Mouse (Mus musculus): ENCODE measurements at regions not wholly inside any gene's neighbourhood (a gene's known extent, or its start where the extent isn't known, plus 50 kb on each side); places are given as distances from the start of the nearest gene placed in this dataset.

- no peak overlapping the region for H3K27ac ChIP-seq (ENCODE audit: insufficient read depth, low read depth)
- dilution Hi-C loops (cut with MboI; ENCODE audit: extremely low pct_ligation_motif_present, extremely low pct_unique_long_range_greater_than_20kb, low sequenced_read_pairs), result no loop called here
- H3K4me3 ChIP-seq (replicated peaks in 1 of 3; ENCODE audit: low read depth in 2 of 3, low read length in 2 of 3, poor library complexity in 1 of 3), result no peak overlapping the region
- in situ Hi-C loops (cut with MboI; ENCODE audit: low pct_ligation_motif_present, low pct_unique_long_range_greater_than_20kb, low sequenced_read_pairs), result no loop called here
- no peak overlapping the region for H3K9ac ChIP-seq (ENCODE audit: insufficient read depth, low read depth)
- H3K4me2 ChIP-seq (ENCODE audit: insufficient read depth, low read depth, poor library complexity, severe bottlenecking), result no peak overlapping the region
- no peaks in the 10 kb centered on the region for H3K27me3 ChIP-seq (replicated peaks)
- H3K36me3 ChIP-seq (replicated peaks in 1 of 2; ENCODE audit: control insufficient read depth in 1 of 2, insufficient read depth in 1 of 2, low read length in 1 of 2), result no peaks in the 10 kb centered on the region
- H3K79me2 ChIP-seq (replicated peaks; ENCODE audit: control insufficient read depth, extremely low read depth, insufficient read depth, poor library complexity, severe bottlenecking), result no peaks in the 10 kb centered on the region
- DNase-seq (ENCODE audit: extremely low read depth), result no peak
- H3K4me1 ChIP-seq (ENCODE audit: control insufficient read depth in 1 of 2, insufficient read depth in 2 of 2), result no peaks in the 10 kb centered on the region
- TF ChIP-seq NELFE (IDR thresholded peaks at IDR 0.05; ENCODE audit: low read depth, low read length), result no peak
- no peak for TF ChIP-seq MAX (IDR thresholded peaks at IDR 0.05; ENCODE audit: low read length)
- TF ChIP-seq USF2 (conservative IDR thresholded peaks at IDR 0.05; ENCODE audit: low read depth, low read length), result no peak
- no peak for TF ChIP-seq MAFK (IDR thresholded peaks at IDR 0.05; ENCODE audit: insufficient replicate concordance, low read length)
- TF ChIP-seq ZC3H11A (IDR thresholded peaks at IDR 0.05; ENCODE audit: low read depth, low read length), result no peak
- TF ChIP-seq TCF12 (IDR thresholded peaks at IDR 0.05; ENCODE audit: low read depth, low read length), result no peak
- TF ChIP-seq ZKSCAN1 (IDR thresholded peaks at IDR 0.05; ENCODE audit: borderline replicate concordance, low read depth, low read length), result no peak
- TF ChIP-seq RAD21 (IDR thresholded peaks at IDR 0.05; ENCODE audit: low read depth, low read length), result no peak
- no peak for TF ChIP-seq RCOR1 (conservative IDR thresholded peaks at IDR 0.05; ENCODE audit: low read depth, low read length)
- no peak for TF ChIP-seq CTCF (conservative IDR thresholded peaks at IDR 0.05 in 1 of 2, IDR thresholded peaks at IDR 0.05 in 1 of 2; ENCODE audit: low read depth in 2 of 2, low read length in 2 of 2)
- no peak for TF ChIP-seq SIN3A (IDR thresholded peaks at IDR 0.05; ENCODE audit: low read length)
- H3K9me3 ChIP-seq (replicated peaks; ENCODE audit: low read length), result no peaks in the 10 kb centered on the region
Measured at GRCm38 (mm10) chr12:9430656-9431055, 139.3 kb upstream of the Osr1 start.

- H3K4me3 ChIP-seq (replicated peaks in 1 of 3; ENCODE audit: low read depth in 2 of 3, low read length in 2 of 3, poor library complexity in 1 of 3), result no peak overlapping the region
- H3K9ac ChIP-seq (ENCODE audit: insufficient read depth, low read depth), result no peak overlapping the region
- in situ Hi-C loops (cut with MboI; ENCODE audit: low pct_ligation_motif_present, low pct_unique_long_range_greater_than_20kb, low sequenced_read_pairs), result no loop called here
- no peaks in the 10 kb centered on the region for H3K36me3 ChIP-seq (replicated peaks in 1 of 2; ENCODE audit: control insufficient read depth in 1 of 2, insufficient read depth in 1 of 2, low read length in 1 of 2)
- no peak for DNase-seq (ENCODE audit: extremely low read depth)
- H3K4me2 ChIP-seq (ENCODE audit: insufficient read depth, low read depth, poor library complexity, severe bottlenecking), result peak overlapping the region; percentile 29
- dilution Hi-C loops (cut with MboI; ENCODE audit: extremely low pct_ligation_motif_present, extremely low pct_unique_long_range_greater_than_20kb, low sequenced_read_pairs), result no loop called here
- H3K27ac ChIP-seq (ENCODE audit: insufficient read depth, low read depth), result no peak overlapping the region
- no peaks in the 10 kb centered on the region for H3K9me3 ChIP-seq (replicated peaks; ENCODE audit: low read length)
- no peaks in the 10 kb centered on the region for H3K27me3 ChIP-seq (replicated peaks)
- no peaks in the 10 kb centered on the region for H3K79me2 ChIP-seq (replicated peaks; ENCODE audit: control insufficient read depth, extremely low read depth, insufficient read depth, poor library complexity, severe bottlenecking)
- TF ChIP-seq TBP (conservative IDR thresholded peaks at IDR 0.05; ENCODE audit: low read depth, low read length) (no peak), USF1 (IDR thresholded peaks at IDR 0.05; ENCODE audit: low read depth, low read length) (no peak)
- no peaks in the 10 kb centered on the region for H3K4me1 ChIP-seq (ENCODE audit: control insufficient read depth in 1 of 2, insufficient read depth in 2 of 2)
Measured at GRCm38 (mm10) chr12:9438575-9439161, 131.2 kb upstream of the Osr1 start.

GRCm38 (mm10) chr12:9450620-9451019 lies 119.3 kb upstream of the Osr1 start:
- Histone ChIP-seq H3K4me1 (ENCODE audit: control insufficient read depth in 1 of 2, insufficient read depth in 2 of 2) (no peaks in the 10 kb centered on the region), H3K4me2 (ENCODE audit: insufficient read depth, low read depth, poor library complexity, severe bottlenecking) (no peak overlapping the region), H3K4me3 (replicated peaks in 1 of 3; ENCODE audit: low read depth in 2 of 3, low read length in 2 of 3, poor library complexity in 1 of 3) (no peak overlapping the region), H3K27ac (ENCODE audit: insufficient read depth, low read depth) (no peak overlapping the region), H3K27me3 (replicated peaks) (no peaks in the 10 kb centered on the region), H3K79me2 (replicated peaks; ENCODE audit: control insufficient read depth, extremely low read depth, insufficient read depth, poor library complexity, severe bottlenecking) (no peaks in the 10 kb centered on the region), H3K9me3 (replicated peaks; ENCODE audit: low read length) (no peaks in the 10 kb centered on the region), H3K36me3 (replicated peaks in 1 of 2; ENCODE audit: control insufficient read depth in 1 of 2, insufficient read depth in 1 of 2, low read length in 1 of 2) (no peaks in the 10 kb centered on the region), H3K9ac (ENCODE audit: insufficient read depth, low read depth) (no peak overlapping the region)
- TF ChIP-seq RCOR1 (conservative IDR thresholded peaks at IDR 0.05; ENCODE audit: low read depth, low read length) (no peak), MAX (IDR thresholded peaks at IDR 0.05; ENCODE audit: low read length) (no peak), HCFC1 (IDR thresholded peaks at IDR 0.05; ENCODE audit: low read depth, low read length) (no peak), MYC (IDR thresholded peaks at IDR 0.05; ENCODE audit: low read depth, low read length) (no peak), BHLHE40 (IDR thresholded peaks at IDR 0.05; ENCODE audit: low read depth, low read length) (no peak), ELF1 (IDR thresholded peaks at IDR 0.05; ENCODE audit: low read depth, low read length) (no peak), UBTF (IDR thresholded peaks at IDR 0.05; ENCODE audit: low read depth, low read length) (no peak), EP300 (IDR thresholded peaks at IDR 0.05; ENCODE audit: low read length) (no peak), TCF12 (IDR thresholded peaks at IDR 0.05; ENCODE audit: low read depth, low read length) (no peak), TBP (conservative IDR thresholded peaks at IDR 0.05; ENCODE audit: low read depth, low read length) (no peak), JUND (conservative IDR thresholded peaks at IDR 0.05; ENCODE audit: low read depth, low read length) (no peak), JUN (IDR thresholded peaks at IDR 0.05; ENCODE audit: insufficient read depth, low read depth, low read length) (no peak)
- dilution Hi-C loops (cut with MboI; ENCODE audit: extremely low pct_ligation_motif_present, extremely low pct_unique_long_range_greater_than_20kb, low sequenced_read_pairs) (no loop called here), in situ Hi-C loops (cut with MboI; ENCODE audit: low pct_ligation_motif_present, low pct_unique_long_range_greater_than_20kb, low sequenced_read_pairs) (no loop called here)
- no peak for DNase-seq (ENCODE audit: extremely low read depth)
